In genomic region chr7:16851636-16852035, GRCm38 (mm10) we compare ENCODE assay signal across 24 mouse cellular contexts. TPM values are rescaled to one million over a fixed set of nuclear protein-coding genes. Genes with fewer than 3 reads are reported as not detected.
DNase-seq lines count a peak whose midpoint lies in the region; ATAC-seq lines count a peak whose summit lies in the region.
"Had no signal": no experiment of that assay in that cellular context is flagged by ENCODE, and none has a peak within 500 bp of the region (broad histone marks: within the 10 kb centered on the region; RNA-seq: fewer than 3 reads in every experiment).

No protein-coding gene starts in this region.

- no peaks in the 10 kb centered on the region for H3K27me3 ChIP-seq in liver, embryonic 16.5 days (ENCODE audit: control insufficient read depth, insufficient read depth, low read depth, low read length)
- H3K27me3 ChIP-seq in liver, embryonic 12.5 days (replicated peaks), result no peaks in the 10 kb centered on the region
- H3K27me3 ChIP-seq: forebrain, embryonic 13.5 days; heart, embryonic 13.5 days had no signal

- H3K36me3 ChIP-seq in liver, embryonic 16.5 days (ENCODE audit: control insufficient read depth, insufficient read depth), result peaks cover 4% of the 10 kb centered on the region
- H3K36me3 ChIP-seq in liver, embryonic 12.5 days, result peaks cover 70% of the 10 kb centered on the region

- peak; percentile 52 for DNase-seq in adrenal gland, adult 2 months
- no peak for DNase-seq in adrenal gland, postnatal 14 days
- DNase-seq in adrenal gland, postnatal 36 days, result peak; percentile 31
- DNase-seq in adrenal gland, postnatal 4 days (ENCODE audit: low spot score in 2 of 2), result no peak
- DNase-seq in natural killer cell, adult 2 months (ENCODE audit: low spot score in 2 of 2), result no peak
- DNase-seq: cerebellum, adult 18-20 months; cerebellum, adult 9-10 months; cerebellum, postnatal 14 days; gastrocnemius, postnatal 10 days; gastrocnemius, postnatal 36 days; heart, adult 2 months; heart, postnatal 14 days; heart, postnatal 4 days had no signal

- ATAC-seq in liver, embryonic 16.5 days (ENCODE audit: low read depth), result peak; percentile 35; the same call in 1 of the 2 replicates
- no peak for ATAC-seq in liver, embryonic 12.5 days
- ATAC-seq: activated CD4-positive, CD25-positive, alpha-beta regulatory T cell, adult 4 months; forebrain, embryonic 13.5 days; forebrain, embryonic 16.5 days; hindbrain, postnatal 0 days; inflammation-experienced regulatory T-cells, adult 6 months had no signal

- H3K4me3 ChIP-seq in liver, embryonic 16.5 days (ENCODE audit: low read depth, low read length), result no peak overlapping the region
- no peak overlapping the region for H3K4me3 ChIP-seq in liver, embryonic 12.5 days
- H3K4me3 ChIP-seq: forebrain, embryonic 10.5 days; forebrain, embryonic 13.5 days; heart, adult 2 months; heart, embryonic 10.5 days; heart, embryonic 13.5 days had no signal

- H3K4me1 ChIP-seq in liver, embryonic 16.5 days (ENCODE audit: control insufficient read depth, low read depth, low read length), result peaks cover 3% of the 10 kb centered on the region; the same call in 1 of the 2 replicates
- no peaks in the 10 kb centered on the region for H3K4me1 ChIP-seq in liver, embryonic 12.5 days
- H3K4me1 ChIP-seq: heart, embryonic 10.5 days; heart, embryonic 13.5 days had no signal

- H3K9ac ChIP-seq in liver, embryonic 16.5 days (ENCODE audit: low read depth, low read length), result no peak overlapping the region
- no peak overlapping the region for H3K9ac ChIP-seq in liver, embryonic 12.5 days
- H3K9ac ChIP-seq: forebrain, embryonic 13.5 days; heart, embryonic 13.5 days; hindbrain, embryonic 14.5 days had no signal

- WGBS in liver, embryonic 16.5 days (ENCODE audit: insufficient replicate concordance), result 71% methylated on average over 4 of the region's 4 CpGs
- WGBS in liver, embryonic 12.5 days (ENCODE audit: insufficient replicate concordance), result 81% methylated on average over 4 of the region's 4 CpGs

- H3K27ac ChIP-seq in liver, embryonic 16.5 days (ENCODE audit: low read length), result no peak overlapping the region
- H3K27ac ChIP-seq in liver, embryonic 12.5 days, result no peak overlapping the region
- H3K27ac ChIP-seq: forebrain, embryonic 10.5 days; forebrain, embryonic 13.5 days; heart, adult 2 months; heart, embryonic 10.5 days; heart, embryonic 13.5 days; hindbrain, embryonic 14.5 days; hindbrain, postnatal 0 days had no signal

- no peak overlapping the region for H3K4me2 ChIP-seq in liver, embryonic 16.5 days (ENCODE audit: low read depth, low read length)
- no peak overlapping the region for H3K4me2 ChIP-seq in liver, embryonic 12.5 days
- H3K4me2 ChIP-seq: forebrain, embryonic 13.5 days; heart, embryonic 13.5 days; hindbrain, embryonic 14.5 days had no signal

- H3K9me3 ChIP-seq in liver, embryonic 16.5 days (replicated peaks; ENCODE audit: control insufficient read depth, low read length), result no peaks in the 10 kb centered on the region
- no peaks in the 10 kb centered on the region for H3K9me3 ChIP-seq in liver, embryonic 12.5 days (replicated peaks)
- H3K9me3 ChIP-seq: forebrain, embryonic 10.5 days; forebrain, embryonic 13.5 days; heart, embryonic 10.5 days; heart, embryonic 13.5 days had no signal

RNA-seq across cellular contexts. Expression of gene Prkd2, which starts 8.9 kb away (rescaled TPM):
- 10 to 100 TPM; 16.0 to 18.4 TPM for total RNA-seq in adrenal gland, adult 2 months (2021)
- 39.2 and 47.2 TPM in 2 replicates for polyA plus RNA-seq in adrenal gland, adult 2 months (2012; rRNA removed)
- total RNA-seq in adrenal gland, postnatal 14 days (2021), result 25.0 and 35.4 TPM in 2 replicates
- 10 to 100 TPM; 16.9 to 17.2 TPM for total RNA-seq in adrenal gland, postnatal 36 days (2021)
- total RNA-seq in adrenal gland, postnatal 4 days (2021), result 10 to 100 TPM; 22.0 to 22.2 TPM
- polyA plus RNA-seq in liver, embryonic 16.5 days (2015; fragmentation: Nextera tagmentation; extraction: Ambion mirVana), result 2.8 and 3.6 TPM in 2 replicates
- polyA plus RNA-seq in liver, embryonic 12.5 days (2016; fragmentation: Nextera tagmentation; extraction: Ambion mirVana), result 4.4 and 4.7 TPM in 2 replicates

RNA-seq across cellular contexts. Expression of gene Dact3, which starts 23.5 kb away (rescaled TPM):
- total RNA-seq in adrenal gland, adult 2 months (2021), result 1 to 10 TPM; 2.5 to 5.3 TPM
- 16.2 and 22.1 TPM in 2 replicates for polyA plus RNA-seq in adrenal gland, adult 2 months (2012; rRNA removed)
- total RNA-seq in adrenal gland, postnatal 14 days (2021), result 2.6 and 4.1 TPM in 2 replicates
- total RNA-seq in adrenal gland, postnatal 36 days (2021), result 1 to 10 TPM; 2.4 to 3.6 TPM
- total RNA-seq in adrenal gland, postnatal 4 days (2021), result 10 to 100 TPM; 12.7 to 13.7 TPM
- polyA plus RNA-seq in liver, embryonic 16.5 days (2015; fragmentation: Nextera tagmentation; extraction: Ambion mirVana), result 0.05 and 0.12 TPM in 2 replicates
- polyA plus RNA-seq in liver, embryonic 12.5 days (2016; fragmentation: Nextera tagmentation; extraction: Ambion mirVana), result 1.5 TPM in 2 replicates
- polyA plus RNA-seq: activated CD4-positive, CD25-positive, alpha-beta regulatory T cell, adult 4 months; inflammation-experienced regulatory T-cells, adult 6 months had no signal

RNA-seq across cellular contexts. Expression of gene Fkrp, which starts 35.1 kb away (rescaled TPM):
- 10 to 100 TPM; 23.9 to 29.5 TPM for total RNA-seq in adrenal gland, adult 2 months (2021)
- 46.3 and 49.6 TPM in 2 replicates for polyA plus RNA-seq in adrenal gland, adult 2 months (2012; rRNA removed)
- 23.8 and 25.1 TPM in 2 replicates for total RNA-seq in adrenal gland, postnatal 14 days (2021)
- 10 to 100 TPM; 24.8 to 26.8 TPM for total RNA-seq in adrenal gland, postnatal 36 days (2021)
- 10 to 100 TPM; 26.3 to 29.0 TPM for total RNA-seq in adrenal gland, postnatal 4 days (2021)
- 7.8 and 8.9 TPM in 2 replicates for polyA plus RNA-seq in liver, embryonic 16.5 days (2015; fragmentation: Nextera tagmentation; extraction: Ambion mirVana)
- 14.9 and 16.0 TPM in 2 replicates for polyA plus RNA-seq in liver, embryonic 12.5 days (2016; fragmentation: Nextera tagmentation; extraction: Ambion mirVana)

RNA-seq across cellular contexts. Expression of gene Strn4, which starts 35.9 kb away (rescaled TPM):
- 10 to 100 TPM; 58.9 to 64.1 TPM for total RNA-seq in adrenal gland, adult 2 months (2021)
- polyA plus RNA-seq in adrenal gland, adult 2 months (2012; rRNA removed), result 121 and 138 TPM in 2 replicates
- total RNA-seq in adrenal gland, postnatal 14 days (2021), result 71.1 and 71.7 TPM in 2 replicates
- total RNA-seq in adrenal gland, postnatal 36 days (2021), result 10 to 100 TPM; 66.5 to 67.5 TPM
- total RNA-seq in adrenal gland, postnatal 4 days (2021), result 100 to 1,000 TPM in 1 of 2 experiments, 10 to 100 TPM in 1; 96.9 to 106 TPM
- 27.4 and 29.8 TPM in 2 replicates for polyA plus RNA-seq in liver, embryonic 16.5 days (2015; fragmentation: Nextera tagmentation; extraction: Ambion mirVana)
- 61.3 and 63.2 TPM in 2 replicates for polyA plus RNA-seq in liver, embryonic 12.5 days (2016; fragmentation: Nextera tagmentation; extraction: Ambion mirVana)

RNA-seq across cellular contexts. Expression of gene Gng8, which starts 40.0 kb away (rescaled TPM):
- total RNA-seq in adrenal gland, adult 2 months (2021), result under 1 TPM; 0.43 to 0.69 TPM
- 1.0 and 1.7 TPM in 2 replicates for polyA plus RNA-seq in adrenal gland, adult 2 months (2012; rRNA removed)
- total RNA-seq in adrenal gland, postnatal 14 days (2021), result 0.59 and 0.60 TPM in 2 replicates
- total RNA-seq in adrenal gland, postnatal 36 days (2021), result under 1 TPM in 1 of 2 experiments, not detected in 1; 0.89 TPM
- 1 to 10 TPM; 2.4 to 4.0 TPM for total RNA-seq in adrenal gland, postnatal 4 days (2021)
- 0.17 TPM in 1 of 2 replicates, not detected in the other for polyA plus RNA-seq in liver, embryonic 16.5 days (2015; fragmentation: Nextera tagmentation; extraction: Ambion mirVana)
- polyA plus RNA-seq in liver, embryonic 12.5 days (2016; fragmentation: Nextera tagmentation; extraction: Ambion mirVana), result 0.80 and 1.7 TPM in 2 replicates
- polyA plus RNA-seq: activated CD4-positive, CD25-positive, alpha-beta regulatory T cell, adult 4 months; inflammation-experienced regulatory T-cells, adult 6 months had no signal

Comparison
In these comparisons a context has a peak if more than half of its experiments do, and no peak if none do; other contexts are left out.
1. DNase-seq: peak in adrenal gland, adult 2 months (single experiment) and adrenal gland, postnatal 36 days (2 of 2); none in adrenal gland, postnatal 14 days (single experiment), adrenal gland, postnatal 4 days (0 of 2) and natural killer cell, adult 2 months (0 of 2).